Mouse (Mus musculus) G1E (cell line): ENCODE results near the gene Hexdc.

Experiments
- CTCF ChIP-seq: IDR thresholded peaks from 2 replicates; pipeline ENCODE4 v1.5.1; 2012; ENCODE audit warnings: low read depth, low read length, inconsistent platforms, mixed read lengths
- GATA1 ChIP-seq: IDR thresholded peaks from 2 replicates; pipeline ENCODE4 v1.6.1; 2012; ENCODE audit warnings: borderline replicate concordance, low read length, inconsistent platforms, mixed read lengths
- GATA2 ChIP-seq: IDR thresholded peaks from 2 replicates; pipeline ENCODE4 v1.6.1; 2012; ENCODE audit warnings: low read depth, low read length, inconsistent platforms, borderline replicate concordance
- POLR2AphosphoS5 ChIP-seq: IDR thresholded peaks from 2 replicates; pipeline ENCODE4 v1.6.1; 2012; ENCODE audit warnings: low read depth, low read length, inconsistent platforms; ENCODE audit not compliant: insufficient replicate concordance
- TAL1 ChIP-seq: conservative IDR thresholded peaks from 2 replicates; pipeline ENCODE4 v1.6.1; 2012; ENCODE audit warnings: low read depth, low read length, inconsistent platforms, mixed read lengths

GRCm38 (mm10) chr11:121199851-121200250 lies 4.4 kb upstream of the Hexdc start:
- no peak for TF ChIP-seq CTCF
- TF ChIP-seq GATA1 = no peak
- no peak for TF ChIP-seq TAL1
- no peak for TF ChIP-seq POLR2AphosphoS5
- TF ChIP-seq GATA2 = no peak
